Mouse (Mus musculus): ENCODE measurements at regions not wholly inside any gene's neighbourhood (a gene's known extent, or its start where the extent isn't known, plus 50 kb on each side); places are given as distances from the start of the nearest gene placed in this dataset.

- no peaks in the 10 kb centered on the region; the same call in none of the 2 replicates for H3K27me3 ChIP-seq (ENCODE audit: control insufficient read depth, insufficient read depth, low read length)
- peaks cover 20% of the 10 kb centered on the region for H3K4me1 ChIP-seq (ENCODE audit: control insufficient read depth, insufficient read depth, low read length)
- H3K27ac ChIP-seq (ENCODE audit: control insufficient read depth, insufficient read depth, low read depth, low read length), result peak overlapping the region; percentile 91
- TF ChIP-seq POLR2A (IDR thresholded peaks at IDR 0.05; ENCODE audit: control insufficient read depth, low read depth, low read length) (peak; percentile 41), CTCF (IDR thresholded peaks at IDR 0.05; ENCODE audit: control insufficient read depth, insufficient read depth, insufficient replicate concordance, low read depth, low read length) (no peak)
- H3K4me3 ChIP-seq (ENCODE audit: control insufficient read depth, low read depth, low read length), result peak overlapping the region; percentile 87
- no peaks in the 10 kb centered on the region for H3K36me3 ChIP-seq (ENCODE audit: control insufficient read depth, insufficient read depth, low read length)
Observed at GRCm38 (mm10) chr6:31220184-31220931, 178.2 kb upstream of the Mkln1 start.

GRCm38 (mm10) chr6:31221490-31221889 is 177.0 kb upstream of the Mkln1 start:
- H3K27me3 ChIP-seq (ENCODE audit: control insufficient read depth, insufficient read depth, low read length), result no peaks in the 10 kb centered on the region; the same call in none of the 2 replicates

GRCm38 (mm10) chr6:31222024-31222579 is 176.4 kb upstream of the Mkln1 start:
- no peak overlapping the region for H3K4me3 ChIP-seq (ENCODE audit: control insufficient read depth, low read depth, low read length)
- TF ChIP-seq CTCF (IDR thresholded peaks at IDR 0.05; ENCODE audit: control insufficient read depth, insufficient read depth, insufficient replicate concordance, low read depth, low read length) (no peak), POLR2A (IDR thresholded peaks at IDR 0.05; ENCODE audit: control insufficient read depth, low read depth, low read length) (no peak)
- no peaks in the 10 kb centered on the region; the same call in none of the 2 replicates for H3K27me3 ChIP-seq (ENCODE audit: control insufficient read depth, insufficient read depth, low read length)
- H3K36me3 ChIP-seq (ENCODE audit: control insufficient read depth, insufficient read depth, low read length), result no peaks in the 10 kb centered on the region
- H3K4me1 ChIP-seq (ENCODE audit: control insufficient read depth, insufficient read depth, low read length), result peaks cover 18% of the 10 kb centered on the region
- no peak overlapping the region; the same call in 1 of the 2 replicates for H3K27ac ChIP-seq (ENCODE audit: control insufficient read depth, insufficient read depth, low read depth, low read length)

More at GRCm38 (mm10) chr6:31221490-31221889, 177.0 kb upstream of the Mkln1 start:
- H3K36me3 ChIP-seq (ENCODE audit: control insufficient read depth, insufficient read depth, low read length), result no peaks in the 10 kb centered on the region
- H3K27ac ChIP-seq (ENCODE audit: control insufficient read depth, insufficient read depth, low read depth, low read length), result no peak overlapping the region; the same call in 1 of the 2 replicates
- no peak for TF ChIP-seq CTCF (IDR thresholded peaks at IDR 0.05; ENCODE audit: control insufficient read depth, insufficient read depth, insufficient replicate concordance, low read depth, low read length)
- TF ChIP-seq POLR2A (IDR thresholded peaks at IDR 0.05; ENCODE audit: control insufficient read depth, low read depth, low read length), result no peak
- peak overlapping the region; percentile 22; the same call in 1 of the 2 replicates for H3K4me3 ChIP-seq (ENCODE audit: control insufficient read depth, low read depth, low read length)
- peaks cover 20% of the 10 kb centered on the region for H3K4me1 ChIP-seq (ENCODE audit: control insufficient read depth, insufficient read depth, low read length)

- TF ChIP-seq CTCF (IDR thresholded peaks at IDR 0.05; ENCODE audit: control insufficient read depth, insufficient read depth, insufficient replicate concordance, low read depth, low read length) (no peak), POLR2A (IDR thresholded peaks at IDR 0.05; ENCODE audit: control insufficient read depth, low read depth, low read length) (no peak)
- Histone ChIP-seq H3K4me3 (ENCODE audit: control insufficient read depth, low read depth, low read length) (no peak overlapping the region), H3K4me1 (ENCODE audit: control insufficient read depth, insufficient read depth, low read length) (no peaks in the 10 kb centered on the region), H3K36me3 (ENCODE audit: control insufficient read depth, insufficient read depth, low read length) (no peaks in the 10 kb centered on the region), H3K27ac (ENCODE audit: control insufficient read depth, insufficient read depth, low read depth, low read length) (no peak overlapping the region), H3K27me3 (ENCODE audit: control insufficient read depth, insufficient read depth, low read length) (no peaks in the 10 kb centered on the region)
Observed at GRCm38 (mm10) chr6:31227406-31227805, 171.1 kb upstream of the Mkln1 start.

GRCm38 (mm10) chr6:31228061-31228460 is 170.5 kb upstream of the Mkln1 start:
- no peaks in the 10 kb centered on the region for H3K27me3 ChIP-seq (ENCODE audit: control insufficient read depth, insufficient read depth, low read length)
- H3K4me1 ChIP-seq (ENCODE audit: control insufficient read depth, insufficient read depth, low read length), result no peaks in the 10 kb centered on the region
- H3K4me3 ChIP-seq (ENCODE audit: control insufficient read depth, low read depth, low read length), result no peak overlapping the region
- no peak for TF ChIP-seq CTCF (IDR thresholded peaks at IDR 0.05; ENCODE audit: control insufficient read depth, insufficient read depth, insufficient replicate concordance, low read depth, low read length)
- TF ChIP-seq POLR2A (IDR thresholded peaks at IDR 0.05; ENCODE audit: control insufficient read depth, low read depth, low read length), result no peak
- H3K27ac ChIP-seq (ENCODE audit: control insufficient read depth, insufficient read depth, low read depth, low read length), result no peak overlapping the region
- H3K36me3 ChIP-seq (ENCODE audit: control insufficient read depth, insufficient read depth, low read length), result no peaks in the 10 kb centered on the region

- Histone ChIP-seq H3K4me1 (ENCODE audit: control insufficient read depth, insufficient read depth, low read length) (no peaks in the 10 kb centered on the region), H3K4me3 (ENCODE audit: control insufficient read depth, low read depth, low read length) (no peak overlapping the region), H3K27me3 (ENCODE audit: control insufficient read depth, insufficient read depth, low read length) (no peaks in the 10 kb centered on the region), H3K36me3 (ENCODE audit: control insufficient read depth, insufficient read depth, low read length) (no peaks in the 10 kb centered on the region), H3K27ac (ENCODE audit: control insufficient read depth, insufficient read depth, low read depth, low read length) (no peak overlapping the region)
- TF ChIP-seq POLR2A (IDR thresholded peaks at IDR 0.05; ENCODE audit: control insufficient read depth, low read depth, low read length) (no peak), CTCF (IDR thresholded peaks at IDR 0.05; ENCODE audit: control insufficient read depth, insufficient read depth, insufficient replicate concordance, low read depth, low read length) (no peak)
Observed at GRCm38 (mm10) chr6:31231821-31232220, 166.7 kb upstream of the Mkln1 start.

- H3K36me3 ChIP-seq (ENCODE audit: control insufficient read depth, insufficient read depth, low read length), result no peaks in the 10 kb centered on the region
- H3K27me3 ChIP-seq (ENCODE audit: control insufficient read depth, insufficient read depth, low read length), result no peaks in the 10 kb centered on the region
- no peak overlapping the region for H3K4me3 ChIP-seq (ENCODE audit: control insufficient read depth, low read depth, low read length)
- TF ChIP-seq CTCF (IDR thresholded peaks at IDR 0.05; ENCODE audit: control insufficient read depth, insufficient read depth, insufficient replicate concordance, low read depth, low read length) (no peak), POLR2A (IDR thresholded peaks at IDR 0.05; ENCODE audit: control insufficient read depth, low read depth, low read length) (no peak)
- H3K27ac ChIP-seq (ENCODE audit: control insufficient read depth, insufficient read depth, low read depth, low read length), result no peak overlapping the region
- no peaks in the 10 kb centered on the region for H3K4me1 ChIP-seq (ENCODE audit: control insufficient read depth, insufficient read depth, low read length)
Observed at GRCm38 (mm10) chr6:31233252-31233993, 165.1 kb upstream of the Mkln1 start.
